Mouse (Mus musculus) C2C12 (cell line): Measurements from ENCODE around the gene Zranb3.

Source experiments
- MYOD1 ChIP-seq: IDR thresholded peaks from one replicate; pipeline ENCODE4 v1.6.1; 2011; ENCODE audit warnings: low read depth; ENCODE audit not compliant: control insufficient read depth, insufficient read length
- USF1 ChIP-seq: IDR thresholded peaks from one replicate; pipeline ENCODE4 v1.6.1; 2011; ENCODE audit warnings: low read depth, mild to moderate bottlenecking, control low read depth, moderate library complexity

DNA sequence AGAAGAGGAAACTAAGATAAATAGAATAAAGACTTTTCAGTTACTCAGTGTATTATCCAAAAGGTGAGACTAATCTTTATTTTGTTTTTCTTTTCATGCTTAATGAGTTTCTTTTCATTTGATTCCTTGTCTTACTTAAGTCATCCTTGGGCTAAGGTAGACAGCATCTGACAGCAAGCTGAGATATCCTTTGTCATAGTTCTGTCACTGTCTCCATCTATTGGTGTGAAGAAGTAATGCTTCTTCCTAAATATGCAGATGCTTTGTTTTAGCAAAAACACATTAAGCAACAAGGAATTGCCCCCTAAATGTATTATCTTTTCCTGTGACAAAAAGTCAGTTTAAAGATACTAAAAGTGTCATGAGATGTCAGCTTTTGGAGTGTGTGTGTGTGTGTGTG is 38.2 kb upstream of the Zranb3 start:
- TF ChIP-seq MYOD1 (no peak), USF1 (no peak)
